Comparison of ENCODE assay signal across 8 mouse cellular contexts in genomic region chr12:69497121-69497520, GRCm38 (mm10).
A peak's percentile ranks its signal among the peaks of the same experiment; 100 is the strongest.
DNase-seq lines count a peak whose midpoint lies in the region; ATAC-seq lines count a peak whose summit lies in the region.

No protein-coding gene starts in this region.

- DNase-seq in hindbrain, embryonic 11.5 days (ENCODE audit: low spot score), result no peak
- peak; percentile 78 to 85 for DNase-seq in gastrocnemius, adult 8-10 months (ENCODE audit: low spot score in 2 of 2)
- DNase-seq in layer of hippocampus, adult 8-10 months (ENCODE audit: low spot score in 2 of 2), result peak; percentile 65 to 70
- DNase-seq in urinary bladder, postnatal 10 days (ENCODE audit: low spot score), result peak; percentile 42
- DNase-seq in spleen, postnatal 14 days (ENCODE audit: low spot score in 2 of 2), result no peak

- 78% methylated on average over 7 of the region's 7 CpGs for WGBS in hindbrain, embryonic 13.5 days
- 91% methylated on average over 7 of the region's 7 CpGs for WGBS in hindbrain, embryonic 11.5 days

- 0 out of 2 replicates have a peak overlapping the region, but pooled peaks have one; percentile 23 for H3K27ac ChIP-seq in hindbrain, embryonic 13.5 days
- H3K27ac ChIP-seq in hindbrain, embryonic 11.5 days (ENCODE audit: low read depth, low read length), result no peak overlapping the region

- 0 out of 2 replicates have a peak, but pooled peaks have one; percentile 27 for ATAC-seq in hindbrain, embryonic 13.5 days (ENCODE audit: low FRiP score)
- no peak for ATAC-seq in hindbrain, embryonic 11.5 days (ENCODE audit: low FRiP score)
- peak; percentile 89 for ATAC-seq in cerebellum, adult (ENCODE audit: insufficient number of reproducible peaks, low FRiP score, low TSS enrichment)
- peak; percentile 45 for ATAC-seq in megakaryocyte-erythroid progenitor cell, adult 5-6 weeks (replicated peaks; ENCODE audit: low FRiP score, low TSS enrichment, poor library complexity, severe bottlenecking)

- no peak overlapping the region for H3K9ac ChIP-seq in hindbrain, embryonic 13.5 days
- H3K9ac ChIP-seq in hindbrain, embryonic 11.5 days (ENCODE audit: low read depth, low read length), result no peak overlapping the region

- H3K4me2 ChIP-seq in hindbrain, embryonic 13.5 days, result no peak overlapping the region
- no peak overlapping the region for H3K4me2 ChIP-seq in hindbrain, embryonic 11.5 days (replicated peaks; ENCODE audit: low read depth, low read length)

- H3K4me1 ChIP-seq in hindbrain, embryonic 13.5 days (replicated peaks), result peaks cover 18% of the 10 kb centered on the region
- no peaks in the 10 kb centered on the region; the same call in 1 of the 2 replicates for H3K4me1 ChIP-seq in hindbrain, embryonic 11.5 days (replicated peaks; ENCODE audit: control insufficient read depth, insufficient read depth, low read length)

- no peaks in the 10 kb centered on the region for H3K9me3 ChIP-seq in hindbrain, embryonic 13.5 days
- no peaks in the 10 kb centered on the region for H3K9me3 ChIP-seq in hindbrain, embryonic 11.5 days (ENCODE audit: control insufficient read depth, low read length)

- no peak overlapping the region for H3K4me3 ChIP-seq in hindbrain, embryonic 13.5 days
- H3K4me3 ChIP-seq in hindbrain, embryonic 11.5 days (ENCODE audit: low read depth, low read length), result no peak overlapping the region

- H3K36me3 ChIP-seq in hindbrain, embryonic 13.5 days, result no peaks in the 10 kb centered on the region
- no peaks in the 10 kb centered on the region for H3K36me3 ChIP-seq in hindbrain, embryonic 11.5 days (ENCODE audit: control insufficient read depth, insufficient read depth, low read length)

- no peaks in the 10 kb centered on the region for H3K27me3 ChIP-seq in hindbrain, embryonic 13.5 days
- H3K27me3 ChIP-seq in hindbrain, embryonic 11.5 days (ENCODE audit: control insufficient read depth, insufficient read depth, low read length), result no peaks in the 10 kb centered on the region

Comparison
In these comparisons a context has a peak if more than half of its experiments do, and no peak if none do; other contexts are left out.
1. DNase-seq: peak in gastrocnemius, adult 8-10 months (2 of 2), layer of hippocampus, adult 8-10 months (2 of 2) and urinary bladder, postnatal 10 days (single experiment); none in hindbrain, embryonic 11.5 days (single experiment) and spleen, postnatal 14 days (0 of 2).